Mouse (Mus musculus): ENCODE results near the gene Ckap4. TPM values are rescaled to one million over a fixed set of nuclear protein-coding genes. Genes with fewer than 3 reads are reported as not detected.

Ckap4 gene
- 10 to 100 TPM; 20.2 to 20.3 TPM for total RNA-seq (2021)
- long read RNA-seq, experiment 1, transcript Ckap4-201 (2 exons, 3,089 nt), result major isoform, 21 of 22 reads
- long read RNA-seq, experiment 1, partial matches to known transcripts, result 0 of 22 reads
- long read RNA-seq, experiment 1, other reads (novel, unspliced or antisense), result 1 of 22 reads
- long read RNA-seq, experiment 2, transcript Ckap4-201 (2 exons, 3,089 nt), result major isoform, 22 of 24 reads
- long read RNA-seq, experiment 2, partial matches to known transcripts, result 0 of 24 reads
- long read RNA-seq, experiment 2, other reads (novel, unspliced or antisense), result 2 of 24 reads

GRCm38 (mm10) chr10:84533912-84534671 lies at the start of gene Ckap4:
TSS of gene Ckap4 (minus strand) at chr10:84534062.
- peak in 1 of 2 experiments; percentile 51 for DNase-seq (ENCODE audit: low spot score in 2 of 2)
- no peak for TF ChIP-seq CTCF (conservative IDR thresholded peaks at IDR 0.05)
- Histone ChIP-seq H3K27ac (peak within 1 kb of the TSS; percentile 64), H3K4me3 (peak within 1 kb of the TSS; percentile 66)

DNA sequence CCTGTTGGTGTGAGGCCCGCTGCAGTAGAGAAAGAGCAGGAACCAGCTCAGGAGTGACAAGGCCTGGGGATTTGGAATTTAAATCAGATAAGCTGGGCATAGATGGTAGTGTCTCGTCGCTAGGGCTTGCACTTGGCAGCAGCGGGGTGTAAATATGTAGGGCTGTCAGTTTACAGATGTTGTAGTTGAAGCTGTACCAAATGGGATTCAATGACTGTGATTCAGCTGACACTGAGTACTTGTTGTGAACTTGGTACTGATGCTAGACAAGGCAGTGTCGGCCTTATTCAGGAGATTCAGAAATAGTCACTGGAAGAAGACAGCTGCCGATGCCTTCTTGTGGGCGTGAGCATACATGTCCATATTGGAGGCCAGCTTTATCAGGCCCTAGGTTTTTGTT lies 48.4 kb upstream of the Ckap4 start:
- TF ChIP-seq CTCF (conservative IDR thresholded peaks at IDR 0.05), result no peak
- peak overlapping the region; percentile 18; the same call in 1 of the 2 replicates for H3K27ac ChIP-seq
- H3K4me3 ChIP-seq, result no peak overlapping the region
- DNase-seq (ENCODE audit: low spot score in 2 of 2), result no peak

DNA sequence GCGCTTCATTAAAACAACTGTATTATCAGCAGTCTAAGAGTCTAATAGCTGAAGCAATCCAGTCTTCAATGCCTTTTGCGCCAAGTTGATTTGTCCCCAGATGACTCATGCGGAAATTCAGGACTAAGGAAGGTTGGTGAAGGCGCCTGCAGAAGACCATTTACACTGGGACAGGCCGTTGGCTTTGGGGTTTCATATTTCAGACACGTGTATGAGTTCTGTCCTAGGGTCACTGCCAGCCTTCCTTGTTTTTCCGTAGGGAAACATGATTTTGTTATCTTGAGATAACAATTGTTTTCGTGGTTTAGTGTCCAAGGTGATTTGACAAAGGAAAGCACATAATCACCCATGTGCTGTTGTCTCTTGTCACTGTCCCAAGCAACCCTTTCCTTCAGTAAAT lies 47.3 kb upstream of the Ckap4 start:
- no peak for TF ChIP-seq CTCF (conservative IDR thresholded peaks at IDR 0.05)
- DNase-seq (ENCODE audit: low spot score in 2 of 2), result no peak
- Histone ChIP-seq H3K27ac (peak overlapping the region; percentile 18; the same call in 1 of the 2 replicates), H3K4me3 (no peak overlapping the region)

- no peak for DNase-seq (ENCODE audit: low spot score in 2 of 2)
Observed at GRCm38 (mm10) chr10:84579527-84579926, 45.7 kb upstream of the Ckap4 start.

DNA sequence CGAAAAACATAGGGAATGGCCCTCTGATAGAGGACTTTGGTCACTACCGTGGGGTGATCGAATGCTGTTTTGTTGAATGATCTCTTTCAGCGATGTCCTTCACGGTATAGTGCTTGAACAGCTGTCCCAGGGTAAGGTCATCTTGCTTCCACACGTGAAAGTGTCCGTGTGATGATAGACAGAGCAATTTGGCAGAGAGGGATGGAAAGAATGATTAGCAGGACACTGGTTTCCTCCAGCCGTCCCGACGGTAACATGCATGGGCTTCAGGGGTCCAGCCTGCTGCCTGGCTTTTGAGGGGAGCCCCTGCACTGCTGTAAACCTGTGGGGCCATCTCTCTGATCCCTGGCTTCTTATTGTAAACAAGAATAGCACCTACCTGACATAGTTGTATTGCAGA lies 44.9 kb upstream of the Ckap4 start:
- no peak for TF ChIP-seq CTCF (conservative IDR thresholded peaks at IDR 0.05)
- no peak for DNase-seq (ENCODE audit: low spot score in 2 of 2)
- H3K27ac ChIP-seq, result no peak overlapping the region
- no peak overlapping the region for H3K4me3 ChIP-seq

More at GRCm38 (mm10) chr10:84579527-84579926, 45.7 kb upstream of the Ckap4 start:
- H3K4me3 ChIP-seq, result no peak overlapping the region
- H3K27ac ChIP-seq, result no peak overlapping the region
- TF ChIP-seq CTCF (conservative IDR thresholded peaks at IDR 0.05), result no peak

DNA sequence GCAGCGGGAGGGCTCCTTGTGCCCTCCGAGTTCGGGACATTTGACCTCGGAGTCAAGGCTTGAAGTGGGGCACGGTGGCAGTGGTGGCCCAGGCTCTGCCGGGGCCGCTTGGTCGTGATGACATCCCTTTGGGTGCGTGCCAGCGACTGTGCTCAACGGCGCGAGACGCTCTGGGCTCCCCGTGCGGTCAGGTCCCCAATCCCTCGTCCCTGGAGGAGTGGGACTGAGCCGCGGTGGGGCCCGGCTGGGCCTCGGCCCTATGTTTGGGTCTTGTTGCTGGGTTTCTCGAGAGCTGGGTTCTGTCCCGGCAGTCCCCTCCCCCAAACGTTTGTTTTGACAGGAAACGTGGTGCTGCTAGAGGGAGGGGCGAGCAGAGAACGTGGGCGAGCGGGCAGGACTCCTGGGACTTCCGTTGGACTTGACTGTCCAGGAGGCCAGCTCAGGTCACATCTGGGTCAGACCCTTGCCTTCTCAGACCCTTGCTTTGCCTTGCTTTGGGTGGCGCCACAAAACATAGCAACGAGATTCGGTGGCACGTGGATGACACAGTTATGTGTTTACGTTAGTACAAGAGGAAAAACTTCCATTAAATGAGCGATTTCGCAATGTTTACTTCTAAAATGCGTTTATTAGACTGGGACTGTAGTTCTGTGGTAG lies 43.3 kb upstream of the Ckap4 start:
- H3K4me3 ChIP-seq, result peak overlapping the region; percentile 96
- no peak for TF ChIP-seq CTCF (conservative IDR thresholded peaks at IDR 0.05)
- peak; percentile 50 to 65 for DNase-seq (ENCODE audit: low spot score in 2 of 2)
- H3K27ac ChIP-seq, result peak overlapping the region; percentile 99

DNA sequence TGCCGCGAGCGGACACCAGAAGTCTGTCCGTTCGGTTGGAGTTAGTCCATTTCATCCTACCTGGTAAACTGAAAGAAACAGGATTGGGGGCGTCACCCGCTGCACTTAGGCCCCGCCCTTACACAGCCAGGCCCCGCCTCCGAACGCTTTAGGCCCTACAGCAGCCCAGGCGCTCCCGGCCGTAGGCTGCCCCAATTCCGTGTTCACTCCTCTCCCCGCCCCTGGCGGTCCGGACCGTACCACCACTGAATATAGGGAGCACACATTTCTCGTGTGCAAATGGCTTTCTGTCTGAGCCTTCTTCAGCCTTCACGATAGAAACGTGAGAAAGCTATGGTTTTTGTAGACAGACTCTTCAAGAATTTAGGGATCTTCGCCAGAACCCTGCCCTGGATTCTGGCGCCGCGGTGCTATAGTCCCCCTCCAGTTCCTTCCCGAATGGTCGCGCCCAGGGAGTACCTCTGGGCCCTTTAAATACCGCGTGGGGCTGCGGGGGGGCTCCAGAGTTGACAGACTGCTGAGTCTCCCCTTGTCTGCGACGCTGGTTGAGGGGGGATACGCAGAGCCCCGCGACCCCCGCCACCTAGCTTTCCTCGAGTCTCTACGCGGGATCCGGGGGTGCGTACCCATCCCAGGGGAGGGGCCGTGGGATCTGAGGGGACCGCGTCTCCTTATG lies 42.7 kb upstream of the Ckap4 start, which contains the start of gene Tcp11l2:
Gene Tcp11l2 (plus strand): TSS at position 232 of the 676 bp plus-strand sequence.
- peak; percentile 38 for TF ChIP-seq CTCF (conservative IDR thresholded peaks at IDR 0.05)
- peak; percentile 92 to 94 for DNase-seq (ENCODE audit: low spot score in 2 of 2)
- Histone ChIP-seq H3K4me3 (peak within 1 kb of the TSS; percentile 96), H3K27ac (peak within 1 kb of the TSS; percentile 99)

DNA sequence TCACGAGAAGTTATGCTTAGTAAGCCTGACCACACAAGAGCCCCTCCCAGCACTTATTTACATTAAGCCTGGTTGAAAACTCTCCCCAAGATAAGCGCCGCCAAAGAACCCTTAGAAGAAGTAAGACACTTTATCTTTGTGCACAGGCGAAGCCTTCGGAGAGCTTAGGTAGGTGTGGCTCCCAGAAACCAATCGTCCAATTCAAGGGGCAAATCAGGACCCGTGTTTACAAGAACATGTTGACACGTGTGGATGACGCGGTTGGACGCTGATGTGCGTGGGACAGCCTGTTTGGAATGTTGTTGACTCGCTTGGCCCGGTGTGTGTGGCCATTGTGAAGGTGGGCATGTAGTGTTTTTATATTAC lies 42.1 kb upstream of the Ckap4 start:
- TF ChIP-seq CTCF (conservative IDR thresholded peaks at IDR 0.05), result no peak
- no peak for DNase-seq (ENCODE audit: low spot score in 2 of 2)
- Histone ChIP-seq H3K4me3 (peak overlapping the region; percentile 96), H3K27ac (peak overlapping the region; percentile 99)

DNA sequence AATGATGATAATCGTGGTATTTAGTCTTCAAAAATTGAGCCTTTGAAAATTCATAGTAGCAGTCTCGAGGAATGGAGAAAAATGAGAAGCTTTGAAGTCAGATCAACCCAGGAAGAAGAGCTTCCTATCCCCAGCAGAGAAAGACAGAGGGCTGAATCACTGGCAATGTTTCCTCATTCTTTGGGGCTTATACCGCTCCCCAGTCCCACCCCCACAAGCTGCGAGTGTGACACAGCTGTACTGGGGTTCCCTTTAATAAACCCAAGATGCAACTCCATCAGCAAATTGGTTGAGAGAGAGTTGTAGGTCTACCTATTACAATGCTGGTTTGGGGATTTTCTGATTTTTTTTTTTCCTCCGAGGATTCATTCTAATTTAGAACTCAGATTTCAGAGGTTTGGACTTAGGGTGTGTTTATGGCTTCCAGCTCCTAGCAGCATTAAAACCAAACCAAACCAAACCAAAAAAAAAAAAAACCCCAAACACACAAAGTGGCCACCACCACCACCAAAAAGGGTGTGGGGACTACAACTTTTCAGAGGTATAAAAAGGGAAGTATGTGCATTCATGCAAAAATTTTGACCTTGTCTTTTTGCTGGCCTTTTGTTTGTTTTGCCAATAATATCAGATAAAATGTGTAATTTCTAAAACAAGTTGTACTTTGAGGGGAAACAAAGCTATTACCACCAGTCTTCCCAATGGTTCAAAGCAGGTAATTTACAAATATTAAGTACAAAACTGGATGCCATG lies 40.0 kb upstream of the Ckap4 start:
- no peak overlapping the region for H3K4me3 ChIP-seq
- no peak overlapping the region for H3K27ac ChIP-seq
- no peak for DNase-seq (ENCODE audit: low spot score in 2 of 2)
- no peak for TF ChIP-seq CTCF (conservative IDR thresholded peaks at IDR 0.05)

- DNase-seq (ENCODE audit: low spot score in 2 of 2), result no peak
- TF ChIP-seq CTCF (conservative IDR thresholded peaks at IDR 0.05), result no peak
- H3K4me3 ChIP-seq, result no peak overlapping the region
- no peak overlapping the region for H3K27ac ChIP-seq
Observed at GRCm38 (mm10) chr10:84571052-84571639, 37.3 kb upstream of the Ckap4 start.

DNA sequence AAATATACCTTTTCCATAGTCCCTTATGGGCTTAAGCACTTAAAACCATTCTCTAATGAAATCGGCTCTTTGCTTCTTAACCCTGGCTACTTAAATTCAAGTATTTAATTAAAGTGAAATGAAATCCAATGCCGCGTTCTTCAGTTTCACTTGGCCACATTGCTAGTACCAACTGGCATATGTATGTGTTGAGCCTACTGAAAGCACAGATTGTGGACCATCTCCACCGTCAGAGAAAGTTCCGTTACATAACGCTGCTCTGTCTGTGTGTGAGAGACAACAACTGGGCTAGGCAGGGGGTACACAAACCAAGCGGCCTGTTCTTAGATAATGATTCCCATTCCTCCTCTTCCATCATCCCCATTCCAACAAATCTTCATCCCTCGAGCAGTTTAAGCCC lies 30.6 kb upstream of the Ckap4 start:
- DNase-seq (ENCODE audit: low spot score in 2 of 2), result peak in 1 of 2 experiments; percentile 23
- no peak for TF ChIP-seq CTCF (conservative IDR thresholded peaks at IDR 0.05)
- no peak overlapping the region for H3K4me3 ChIP-seq
- no peak overlapping the region; the same call in 1 of the 2 replicates for H3K27ac ChIP-seq

Data from layer of hippocampus, adult 2 months (tissue).